Mouse (Mus musculus) c-Kit-positive CD71-positive TER-119-positive erythroid progenitor cells, embryonic 14.5 days (primary cell): ENCODE data around the gene Gif.

Experiments
- DNase-seq: peaks from one replicate; pipeline ENCODE4 v3.0.0-alpha.2; 2013; ENCODE audit warnings: low spot score

Gif gene

GRCm38 (mm10) chr19:11747298-11747697 is at the start of gene Gif:
Gene Gif (plus strand): TSS chr19:11747554.
- no peak for DNase-seq

GRCm38 (mm10) chr19:11698342-11698741 is 49.0 kb upstream of the Gif start:
- no peak for DNase-seq

GRCm38 (mm10) chr19:11712451-11712850 is 34.9 kb upstream of the Gif start:
- no peak for DNase-seq

- no peak for DNase-seq
Measured at GRCm38 (mm10) chr19:11720071-11720470, 27.3 kb upstream of the Gif start.

- DNase-seq = no peak
Measured at GRCm38 (mm10) chr19:11723870-11724269, 23.5 kb upstream of the Gif start.

GRCm38 (mm10) chr19:11724275-11724674 is 23.1 kb upstream of the Gif start:
- DNase-seq = no peak

GRCm38 (mm10) chr19:11725915-11726314 is 21.4 kb upstream of the Gif start:
- peak; percentile 56 for DNase-seq

- peak; percentile 62 for DNase-seq
Measured at GRCm38 (mm10) chr19:11727304-11727703, 20.1 kb upstream of the Gif start.

GRCm38 (mm10) chr19:11730278-11730677 is 17.1 kb upstream of the Gif start:
- DNase-seq = no peak

- DNase-seq = peak; percentile 26
Measured at GRCm38 (mm10) chr19:11736455-11736854, 10.9 kb upstream of the Gif start.

- peak; percentile 55 for DNase-seq
Measured at GRCm38 (mm10) chr19:11745680-11746079, 1.7 kb upstream of the Gif start.

GRCm38 (mm10) chr19:11765059-11765458 is 17.7 kb downstream of the Gif start:
- no peak for DNase-seq

GRCm38 (mm10) chr19:11766413-11766812 is 19.1 kb downstream of the Gif start:
- no peak for DNase-seq

- peak; percentile 53 for DNase-seq
Measured at GRCm38 (mm10) chr19:11768163-11768562, 20.8 kb downstream of the Gif start.

GRCm38 (mm10) chr19:11769257-11769920 is 22.0 kb downstream of the Gif start:
- DNase-seq = no peak

- peak; percentile 92 for DNase-seq
Measured at GRCm38 (mm10) chr19:11770205-11770892, 23.0 kb downstream of the Gif start, which contains the start of gene Mrpl16. Gene Mrpl16 (plus strand): TSS chr19:11770391.

GRCm38 (mm10) chr19:11777191-11777865 is 30.0 kb downstream of the Gif start:
- DNase-seq = peak; percentile 57

- DNase-seq = no peak
Measured at GRCm38 (mm10) chr19:11785409-11786154, 38.2 kb downstream of the Gif start.

GRCm38 (mm10) chr19:11787826-11788225 is 40.5 kb downstream of the Gif start:
- no peak for DNase-seq

- DNase-seq = no peak
Measured at GRCm38 (mm10) chr19:11788876-11789275, 41.5 kb downstream of the Gif start.

GRCm38 (mm10) chr19:11791825-11792224 is 44.5 kb downstream of the Gif start:
- DNase-seq = no peak

- DNase-seq = no peak
Measured at GRCm38 (mm10) chr19:11793741-11794359, 46.5 kb downstream of the Gif start.
